Mouse (Mus musculus) stomach, postnatal 0 days (tissue): Measurements from ENCODE around the gene Baz2a.

ENCODE experiments used
- CTCF ChIP-seq: IDR thresholded peaks from 2 replicates; pipeline ENCODE4 v1.5.1; 2016; ENCODE audit warnings: antibody characterized with exemption, low read depth, mild to moderate bottlenecking, moderate library complexity
- EP300 ChIP-seq: optimal IDR thresholded peaks from 2 replicates; pipeline ENCODE3; 2016; ENCODE audit warnings: antibody characterized with exemption

DNA sequence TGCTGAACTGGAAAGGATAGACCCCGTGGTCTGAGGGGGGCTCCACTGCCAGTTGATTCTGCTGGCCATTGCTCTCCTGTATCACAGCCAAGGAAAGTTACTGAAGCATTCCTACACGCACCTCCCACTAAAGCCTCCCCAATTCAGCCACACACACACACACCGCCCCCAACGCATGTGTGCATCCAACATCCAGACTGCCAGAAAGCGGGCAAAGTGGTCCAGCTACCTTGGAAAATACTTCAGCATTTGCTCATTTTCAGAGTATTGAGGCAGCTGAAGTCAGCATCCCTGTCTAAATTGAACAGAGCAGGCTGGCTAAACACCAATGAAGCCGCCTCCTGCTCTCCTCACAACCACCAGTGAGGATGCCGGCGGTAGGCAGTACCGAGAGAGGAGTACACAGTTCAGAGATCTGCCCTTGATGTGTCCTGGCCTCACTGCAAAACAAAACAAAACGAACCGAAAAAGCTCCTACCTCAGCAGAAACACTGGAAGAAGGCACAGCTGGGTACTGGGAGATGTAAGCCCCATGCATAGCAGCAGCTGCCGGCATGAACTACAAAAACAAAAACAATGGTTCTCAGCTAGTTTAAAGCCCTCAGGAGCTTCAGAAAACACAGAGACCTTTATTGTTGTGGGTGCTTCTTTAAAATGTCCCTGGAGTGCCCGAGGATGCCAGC is 42.4 kb downstream of the Baz2a start:
- TF ChIP-seq CTCF (no peak), EP300 (no peak)
